Mouse (Mus musculus): ENCODE data around the gene Mbnl2.

DNA sequence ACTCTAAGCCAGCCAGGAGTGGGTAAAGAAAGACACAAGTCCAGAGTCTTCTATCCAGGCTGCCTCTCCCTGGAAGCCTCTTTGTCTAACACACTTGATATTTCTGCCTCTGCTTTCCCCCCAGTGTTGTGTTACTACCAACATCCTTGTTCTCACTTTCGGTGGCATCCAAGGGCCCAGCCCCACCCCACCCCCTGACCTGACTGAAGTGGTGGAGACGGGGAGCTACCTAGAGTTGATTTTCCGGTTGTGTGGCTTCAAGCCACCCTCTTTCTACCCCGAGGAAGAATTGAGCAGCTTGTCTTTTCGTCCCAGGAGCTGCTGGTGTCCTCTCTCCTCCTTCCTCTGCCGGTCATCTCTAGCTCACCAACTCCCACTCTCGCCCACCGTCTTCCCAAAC lies 38.0 kb downstream of the Mbnl2 start:
- TF ChIP-seq POLR2A (IDR thresholded peaks at IDR 0.05; ENCODE audit: borderline replicate concordance, low read depth, low read length) (no peak), CTCF (IDR thresholded peaks at IDR 0.05; ENCODE audit: low read depth, low read length) (no peak)
